In the genomic region with DNA sequence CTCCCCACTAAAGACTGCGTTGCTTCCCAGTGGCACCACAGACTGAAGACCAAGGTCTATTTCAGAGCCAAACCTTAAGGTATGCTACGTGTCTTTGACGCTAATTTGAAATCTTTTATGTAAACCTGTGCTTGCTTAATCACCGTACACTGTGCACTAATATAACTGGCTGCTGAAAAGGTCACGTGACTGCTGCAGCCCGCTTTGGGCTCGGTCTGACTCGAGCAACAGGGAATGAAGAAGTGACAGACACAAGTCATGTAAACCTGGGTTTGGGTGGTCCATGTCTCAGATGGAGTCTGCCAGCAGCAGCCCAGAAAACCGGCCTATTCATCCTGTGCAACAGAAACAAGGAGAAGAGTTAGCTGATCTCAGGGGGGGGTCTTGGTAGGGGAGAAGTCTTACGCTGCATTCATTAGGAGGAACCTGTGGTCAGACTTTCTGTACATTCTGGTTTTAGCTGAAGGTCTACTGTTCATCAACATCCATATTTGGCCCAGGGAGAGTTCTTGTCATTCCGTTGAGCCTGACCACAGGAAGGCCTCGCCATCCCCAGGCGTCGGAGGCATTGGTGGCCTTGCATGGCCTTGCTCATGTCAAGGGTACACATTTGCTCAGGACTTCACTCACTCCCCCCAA, we compare ENCODE assay signal across 15 mouse cellular contexts.
"Had no signal": no experiment of that assay in that cellular context is flagged by ENCODE, and none has a peak within 500 bp of the region (broad histone marks: within the 10 kb centered on the region; RNA-seq: fewer than 3 reads in every experiment).

No protein-coding gene starts in this region.

- H3K27ac ChIP-seq: kidney, embryonic 15.5 days; left cerebral cortex, adult 2 months; limb, embryonic 12.5 days; liver, embryonic 13.5 days; lung, embryonic 15.5 days; macrophage; neural tube, embryonic 12.5 days had no signal

- H3K36me3 ChIP-seq: kidney, embryonic 15.5 days; limb, embryonic 12.5 days; liver, embryonic 13.5 days; lung, embryonic 15.5 days; neural tube, embryonic 12.5 days had no signal

- H3K4me1 ChIP-seq: kidney, embryonic 15.5 days; limb, embryonic 12.5 days; liver, embryonic 13.5 days; lung, embryonic 15.5 days; neural tube, embryonic 12.5 days had no signal

- DNase-seq: kidney, adult 2 months; kidney, postnatal 25 days; liver; liver, embryonic 13.5 days; liver, postnatal 0 days; lung, postnatal 14 days had no signal

- H3K9me3 ChIP-seq: kidney, embryonic 15.5 days; limb, embryonic 12.5 days; liver, embryonic 13.5 days; lung, embryonic 15.5 days; neural tube, embryonic 12.5 days had no signal

- ATAC-seq: intestine, embryonic 16.5 days; liver, postnatal 0 days had no signal

- H3K4me3 ChIP-seq: kidney, embryonic 15.5 days; left cerebral cortex, adult 2 months; limb, embryonic 12.5 days; liver, embryonic 13.5 days; lung, embryonic 15.5 days; myocyte; neural tube, embryonic 12.5 days had no signal

- H3K27me3 ChIP-seq: kidney, embryonic 15.5 days; limb, embryonic 12.5 days; liver, embryonic 13.5 days; lung, embryonic 15.5 days; neural tube, embryonic 12.5 days had no signal

- H3K9ac ChIP-seq: kidney, embryonic 15.5 days; limb, embryonic 12.5 days; liver, embryonic 13.5 days; liver, postnatal 0 days; lung, embryonic 15.5 days; neural tube, embryonic 12.5 days had no signal

- H3K4me2 ChIP-seq: kidney, embryonic 15.5 days; limb, embryonic 12.5 days; liver, embryonic 13.5 days; lung, embryonic 15.5 days; midbrain, embryonic 11.5 days; neural tube, embryonic 12.5 days had no signal
